Mouse (Mus musculus): Measurements from ENCODE around the gene Hist1h3i. TPM values are rescaled to one million over a fixed set of nuclear protein-coding genes. Genes with fewer than 3 reads are reported as not detected.
"Not testable (repeated sequence)": the region's sequence is repeated elsewhere in the genome, so short reads cannot be mapped to it uniquely, and the experiment has no call there.

Gene Hist1h3i
- polyA plus RNA-seq, 1 experiment: 34.1 TPM

DNA sequence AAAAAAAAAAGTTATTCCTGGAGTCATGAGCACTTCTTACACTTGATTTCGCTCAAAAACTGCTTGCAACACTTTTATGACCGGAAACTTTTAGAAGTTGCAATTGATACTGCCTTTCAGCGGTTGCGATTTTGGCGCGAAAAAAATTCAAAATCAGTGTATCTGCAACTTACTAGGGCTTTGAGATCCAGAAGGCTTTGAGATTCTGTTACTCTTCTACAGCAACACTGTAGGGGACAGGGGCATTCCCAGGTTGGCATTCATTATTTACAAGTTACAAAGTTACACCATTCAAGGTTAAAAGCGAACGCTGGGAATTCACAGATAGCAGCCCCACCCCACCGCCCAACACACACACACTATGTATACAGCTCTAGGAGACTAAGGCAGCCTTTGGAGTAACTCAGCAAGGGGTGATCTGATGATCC, 578 bp upstream of the Hist1h3i start:
- H3K4me1 ChIP-seq (ENCODE audit: control insufficient read depth, insufficient read depth, low read length): peaks cover 3% of the 10 kb centered on the region; the same call in 1 of the 2 replicates
- H3K27ac ChIP-seq (ENCODE audit: control insufficient read depth, insufficient read depth, low read depth, low read length, poor library complexity): peak overlapping the region; percentile 94
- WGBS: 7% methylated on average over 9 of the region's 9 CpGs
- peak overlapping the region; percentile 18 for H3K4me3 ChIP-seq (replicated peaks; ENCODE audit: control insufficient read depth, low read depth, low read length)
- TF ChIP-seq POLR2A (IDR thresholded peaks at IDR 0.05; ENCODE audit: borderline replicate concordance, control insufficient read depth, low read depth, low read length): no peak
- TF ChIP-seq CTCF (IDR thresholded peaks at IDR 0.05; ENCODE audit: control insufficient read depth, insufficient read depth, low read length): no peak

GRCm38 (mm10) chr13:21782361-21783254, 562 bp downstream of the Hist1h3i start:
- under 1% methylated on average over 14 of the region's 35 CpGs for WGBS
- H3K4me1 ChIP-seq (ENCODE audit: control insufficient read depth, insufficient read depth, low read length): not testable (repeated sequence)
- Histone ChIP-seq H3K27ac (ENCODE audit: control insufficient read depth, insufficient read depth, low read depth, low read length, poor library complexity) (peak overlapping the region; percentile 98), H3K4me3 (replicated peaks; ENCODE audit: control insufficient read depth, low read depth, low read length) (peak overlapping the region; percentile 63)
- peak; percentile 97; the same call in 1 of the 2 replicates for TF ChIP-seq POLR2A (IDR thresholded peaks at IDR 0.05; ENCODE audit: borderline replicate concordance, control insufficient read depth, low read depth, low read length)

- Histone ChIP-seq H3K27ac (ENCODE audit: control insufficient read depth, insufficient read depth, low read depth, low read length, poor library complexity) (no peak overlapping the region), H3K4me3 (replicated peaks; ENCODE audit: control insufficient read depth, low read depth, low read length) (no peak overlapping the region), H3K4me1 (ENCODE audit: control insufficient read depth, insufficient read depth, low read length) (peaks cover 4% of the 10 kb centered on the region; the same call in 1 of the 2 replicates)
- 84% methylated on average over 1 of the region's 1 CpGs for WGBS
- no peak for TF ChIP-seq CTCF (IDR thresholded peaks at IDR 0.05; ENCODE audit: control insufficient read depth, insufficient read depth, low read length)
- no peak for TF ChIP-seq POLR2A (IDR thresholded peaks at IDR 0.05; ENCODE audit: borderline replicate concordance, control insufficient read depth, low read depth, low read length)
Measured at GRCm38 (mm10) chr13:21781639-21782038, 1.5 kb downstream of the Hist1h3i start.

GRCm38 (mm10) chr13:21781021-21781555, 2.1 kb downstream of the Hist1h3i start:
- H3K4me3 ChIP-seq (replicated peaks; ENCODE audit: control insufficient read depth, low read depth, low read length): no peak overlapping the region
- no peak for TF ChIP-seq CTCF (IDR thresholded peaks at IDR 0.05; ENCODE audit: control insufficient read depth, insufficient read depth, low read length)
- TF ChIP-seq POLR2A (IDR thresholded peaks at IDR 0.05; ENCODE audit: borderline replicate concordance, control insufficient read depth, low read depth, low read length): no peak
- WGBS: 47% methylated on average over 6 of the region's 6 CpGs
- peaks cover 4% of the 10 kb centered on the region; the same call in 1 of the 2 replicates for H3K4me1 ChIP-seq (ENCODE audit: control insufficient read depth, insufficient read depth, low read length)
- peak overlapping the region; percentile 72; the same call in 1 of the 2 replicates for H3K27ac ChIP-seq (ENCODE audit: control insufficient read depth, insufficient read depth, low read depth, low read length, poor library complexity)

GRCm38 (mm10) chr13:21779767-21780731, 3.1 kb downstream of the Hist1h3i start, which contains the start of gene Hist1h1b:
Hist1h1b (minus strand) TSS chr13:21780625.
- TF ChIP-seq POLR2A (IDR thresholded peaks at IDR 0.05; ENCODE audit: borderline replicate concordance, control insufficient read depth, low read depth, low read length) (peak; percentile 100), CTCF (IDR thresholded peaks at IDR 0.05; ENCODE audit: control insufficient read depth, insufficient read depth, low read length) (no peak)
- Histone ChIP-seq H3K4me1 (ENCODE audit: control insufficient read depth, insufficient read depth, low read length) (peaks cover 4% of the 10 kb centered on the region; the same call in 1 of the 2 replicates), H3K27ac (ENCODE audit: control insufficient read depth, insufficient read depth, low read depth, low read length, poor library complexity) (peak within 1 kb of the TSS; percentile 99), H3K4me3 (replicated peaks; ENCODE audit: control insufficient read depth, low read depth, low read length) (peak within 1 kb of the TSS; percentile 91)
- WGBS: under 1% methylated on average over 44 of the region's 44 CpGs

DNA sequence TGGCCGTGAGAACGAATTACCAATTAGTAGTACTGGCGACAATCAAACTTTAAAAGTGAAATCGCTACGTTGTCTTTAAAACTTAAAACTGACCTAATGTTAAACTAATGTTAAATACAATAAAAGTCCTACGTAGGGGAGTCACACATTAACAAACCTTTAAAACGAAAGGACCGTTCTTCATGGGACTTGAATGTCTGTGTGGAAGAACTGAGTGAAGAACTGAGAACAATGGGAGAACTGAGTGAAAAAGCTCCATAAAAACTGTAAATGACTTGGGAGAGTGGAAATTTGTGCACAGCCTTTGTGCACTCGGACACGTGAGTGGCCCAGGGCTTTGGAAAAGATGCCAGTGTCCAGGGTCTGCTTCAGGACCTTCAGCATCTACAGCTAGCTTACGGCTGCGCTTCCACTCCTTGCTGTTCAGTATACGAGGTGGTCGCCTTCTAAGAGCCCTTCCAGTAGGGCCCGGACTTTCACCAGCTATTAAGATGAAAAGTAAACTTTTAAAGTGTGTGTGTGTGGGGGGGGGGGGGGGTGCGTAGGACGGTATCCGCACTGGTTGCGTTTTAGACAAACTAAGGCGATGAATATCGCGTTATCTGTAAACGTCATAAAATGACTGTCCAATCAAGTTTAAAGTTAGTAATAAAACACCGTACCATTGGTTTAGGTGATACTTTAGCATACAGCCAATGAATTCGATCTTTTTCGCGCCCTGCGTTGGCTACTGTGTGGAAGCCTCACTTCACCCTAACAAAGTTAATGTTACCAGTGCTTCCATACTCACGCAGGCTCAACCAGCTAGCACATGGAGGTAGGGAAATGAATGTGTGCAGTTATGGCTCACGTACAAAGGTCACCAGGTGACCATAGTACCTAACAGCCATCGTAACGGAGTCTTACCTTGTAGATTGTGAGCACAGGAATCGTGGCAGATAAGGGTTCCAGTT, 4.1 kb downstream of the Hist1h3i start:
- H3K4me1 ChIP-seq (ENCODE audit: control insufficient read depth, insufficient read depth, low read length): peaks cover 3% of the 10 kb centered on the region; the same call in 1 of the 2 replicates
- H3K4me3 ChIP-seq (replicated peaks; ENCODE audit: control insufficient read depth, low read depth, low read length): peak overlapping the region; percentile 91
- H3K27ac ChIP-seq (ENCODE audit: control insufficient read depth, insufficient read depth, low read depth, low read length, poor library complexity): peak overlapping the region; percentile 99
- 2% methylated on average over 33 of the region's 33 CpGs for WGBS
- TF ChIP-seq CTCF (IDR thresholded peaks at IDR 0.05; ENCODE audit: control insufficient read depth, insufficient read depth, low read length) (no peak), POLR2A (IDR thresholded peaks at IDR 0.05; ENCODE audit: borderline replicate concordance, control insufficient read depth, low read depth, low read length) (no peak)

- Histone ChIP-seq H3K4me3 (replicated peaks; ENCODE audit: control insufficient read depth, low read depth, low read length) (peak overlapping the region; percentile 20), H3K27ac (ENCODE audit: control insufficient read depth, insufficient read depth, low read depth, low read length, poor library complexity) (no peak overlapping the region), H3K4me1 (ENCODE audit: control insufficient read depth, insufficient read depth, low read length) (peaks cover 2% of the 10 kb centered on the region; the same call in 1 of the 2 replicates)
- TF ChIP-seq CTCF (IDR thresholded peaks at IDR 0.05; ENCODE audit: control insufficient read depth, insufficient read depth, low read length) (no peak), POLR2A (IDR thresholded peaks at IDR 0.05; ENCODE audit: borderline replicate concordance, control insufficient read depth, low read depth, low read length) (no peak)
- 61% methylated on average over 1 of the region's 1 CpGs for WGBS
Measured at GRCm38 (mm10) chr13:21755707-21756106, 27.5 kb downstream of the Hist1h3i start.
